Mouse (Mus musculus): ENCODE results near the gene Rbsn.

- TF ChIP-seq POU5F1 (IDR thresholded peaks at IDR 0.05; ENCODE audit: borderline replicate concordance, low read length): no peak
- TF ChIP-seq CTCF (conservative IDR thresholded peaks at IDR 0.05; ENCODE audit: low read length): no peak
These were observed 46.6 kb upstream of the Rbsn start for GRCm38 (mm10) chr6:92261162-92261843.
